Mouse (Mus musculus): ENCODE data around the gene Xpo6.

- TF ChIP-seq ZC3H11A (IDR thresholded peaks at IDR 0.05; ENCODE audit: borderline replicate concordance, low read depth, low read length) = no peak
- TF ChIP-seq ZNF384 (IDR thresholded peaks at IDR 0.05; ENCODE audit: low read depth, low read length) = no peak
- TF ChIP-seq CHD2 (IDR thresholded peaks at IDR 0.05; ENCODE audit: low read depth, low read length) = no peak
- no peak for TF ChIP-seq HCFC1 (IDR thresholded peaks at IDR 0.05; ENCODE audit: borderline replicate concordance, insufficient read depth, low read length)
- no peak for TF ChIP-seq MAFK (IDR thresholded peaks at IDR 0.05; ENCODE audit: insufficient read depth, low read depth, low read length)
Measured at GRCm38 (mm10) chr7:126083980-126084348, 116.3 kb downstream of the Xpo6 start.
